Mouse (Mus musculus) kidney, adult 2 months (tissue): Measurements from ENCODE around the gene Usp46. TPM values are rescaled to one million over a fixed set of nuclear protein-coding genes. Genes with fewer than 3 reads are reported as not detected.

Source experiments
- DNase-seq: peaks from one replicate; pipeline ENCODE4 v3.0.0; 2021
- H3K27ac ChIP-seq: fragments of 200-500 bp; 2 replicates; pipeline ENCODE4 v1.5.1; 2012; ENCODE audit warnings: low read depth, low read length, control low read depth, inconsistent platforms; ENCODE audit not compliant: insufficient read depth
- H3K27me3 ChIP-seq: fragments of 200-500 bp; replicated peaks from 2 replicates; pipeline ENCODE4 v1.6.1; 2012; ENCODE audit warnings: mild to moderate bottlenecking, moderate library complexity, low read length, inconsistent platforms; ENCODE audit not compliant: control insufficient read depth, insufficient read depth
- H3K36me3 ChIP-seq: fragments of 200-500 bp; 2 replicates; pipeline ENCODE4 v1.6.1; 2012; ENCODE audit warnings: mild to moderate bottlenecking, moderate library complexity, low read length, inconsistent platforms; ENCODE audit not compliant: control insufficient read depth, insufficient read depth
- H3K4me1 ChIP-seq: fragments of 200-500 bp; 2 replicates; pipeline ENCODE4 v1.6.1; 2011; ENCODE audit warnings: low read length; ENCODE audit not compliant: control insufficient read depth, insufficient read depth
- H3K4me3 ChIP-seq: fragments of 200-500 bp; 2 replicates; pipeline ENCODE4 v1.5.1; 2011; ENCODE audit warnings: mild to moderate bottlenecking, low read depth, low read length, control low read depth; ENCODE audit not compliant: insufficient read depth
- CTCF ChIP-seq: fragments of 200-500 bp; conservative IDR thresholded peaks from 2 replicates; pipeline ENCODE4 v1.5.1; 2011; ENCODE audit warnings: low read depth, mild to moderate bottlenecking, control low read depth, low read length, moderate library complexity, mixed read lengths; ENCODE audit not compliant: insufficient read depth, insufficient read length
- POLR2A ChIP-seq: fragments of 200-500 bp; IDR thresholded peaks from one replicate; pipeline ENCODE4 v1.6.1; 2011; ENCODE audit warnings: low read depth, low read length, control low read depth
- WGBS: fragments of 180-500 bp; shearing (Covaris S2); methylation state at CpG from one replicate; pipeline ENCODE4 v1.1.7; 2018; 5-methylcytosine and 5-hydroxymethylcytosine counted together
- polyA plus RNA-seq: library from polyadenylated mRNA; depleted of rRNA; stranded (reverse); fragments of >200 nt; gene quantifications from 2 replicates; pipeline ENCODE4 v1.2.3, GENCODE M21; 2012

Usp46 gene
- polyA plus RNA-seq, 1 experiment: 9.1 TPM

DNA sequence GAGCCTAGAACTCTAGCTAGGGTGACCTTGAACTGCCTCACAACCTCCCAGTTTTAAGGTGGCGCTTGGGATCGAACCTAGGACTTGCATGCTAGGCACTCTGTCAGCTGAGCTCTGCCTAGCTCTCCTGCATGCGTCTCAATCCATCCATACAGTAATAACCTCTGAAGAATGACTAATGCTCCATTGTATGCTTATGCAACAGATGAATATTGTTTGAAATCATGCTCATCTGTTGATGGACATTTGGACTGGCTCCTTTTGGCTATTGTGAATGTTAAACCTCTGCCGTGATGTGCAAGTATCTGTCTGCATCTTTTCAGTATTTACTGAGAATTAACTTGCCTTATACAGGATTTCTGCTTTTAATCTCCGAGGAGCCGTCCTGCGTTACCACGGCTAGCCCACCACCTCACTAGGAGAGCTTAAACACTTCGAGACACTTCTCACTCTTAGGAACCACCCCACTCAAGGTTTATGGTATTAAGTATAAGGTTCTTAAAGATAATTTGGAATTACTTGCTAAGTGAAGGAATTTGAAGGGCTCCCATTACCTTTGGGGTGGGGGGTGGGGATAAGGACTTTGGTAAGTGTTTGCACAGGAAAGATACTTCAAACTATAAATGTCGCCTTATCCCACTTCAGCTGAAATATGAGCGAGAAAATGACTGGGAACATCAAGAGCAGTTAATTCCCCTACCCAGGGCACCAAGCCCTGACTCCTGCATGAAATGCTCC, 29.1 kb upstream of the Usp46 start:
- no peaks in the 10 kb centered on the region for H3K27me3 ChIP-seq
- peaks cover 7% of the 10 kb centered on the region; the same call in 1 of the 2 replicates for H3K4me1 ChIP-seq
- no peaks in the 10 kb centered on the region for H3K36me3 ChIP-seq
- H3K27ac ChIP-seq: no peak overlapping the region
- TF ChIP-seq CTCF (no peak), POLR2A (no peak)
- H3K4me3 ChIP-seq: no peak overlapping the region
- WGBS: 88% methylated on average over 11 of the region's 11 CpGs
- DNase-seq: no peak

DNA sequence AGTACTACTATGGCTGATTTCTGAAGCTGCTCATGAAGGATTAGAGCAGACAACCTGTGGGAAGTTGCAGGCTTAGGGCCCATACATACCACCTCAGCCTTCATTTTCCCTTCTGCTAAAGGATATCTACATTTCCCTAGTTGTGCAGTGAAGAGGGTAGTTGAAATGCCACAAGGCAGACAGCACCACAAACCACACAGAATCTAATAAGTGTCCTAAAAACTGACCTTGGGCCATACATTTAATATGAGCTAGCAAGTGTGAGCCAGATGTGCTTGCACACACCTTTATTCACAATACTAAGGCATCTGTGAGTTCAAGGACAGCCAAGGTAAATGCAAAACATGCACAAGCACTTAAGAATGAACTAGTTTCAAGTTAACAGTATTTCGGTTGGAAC, 27.8 kb upstream of the Usp46 start:
- H3K4me3 ChIP-seq: no peak overlapping the region
- peaks cover 7% of the 10 kb centered on the region; the same call in 1 of the 2 replicates for H3K4me1 ChIP-seq
- H3K27me3 ChIP-seq: no peaks in the 10 kb centered on the region
- TF ChIP-seq POLR2A: no peak
- TF ChIP-seq CTCF: no peak
- no peak for DNase-seq
- no peaks in the 10 kb centered on the region for H3K36me3 ChIP-seq
- 74% methylated on average over 1 of the region's 1 CpGs for WGBS
- no peak overlapping the region for H3K27ac ChIP-seq

DNA sequence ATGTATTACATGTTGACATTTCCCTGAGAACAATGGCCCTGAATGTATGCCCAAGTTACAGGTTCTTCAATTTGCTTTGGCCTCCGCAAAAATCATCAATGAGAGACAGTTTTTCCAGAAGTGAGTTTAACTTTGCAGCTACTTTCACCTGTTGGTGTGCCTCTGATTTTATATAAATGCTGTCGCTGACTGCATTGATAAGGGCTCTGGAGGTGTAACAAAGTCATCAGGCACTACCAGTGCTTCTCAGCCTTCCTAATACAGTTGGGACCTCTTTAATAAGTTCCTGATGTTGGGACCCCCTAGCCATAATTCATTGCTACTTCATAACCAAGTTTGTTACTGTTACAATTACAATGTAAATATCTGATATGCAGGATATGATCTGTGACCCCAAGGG, 27.4 kb upstream of the Usp46 start:
- Histone ChIP-seq H3K4me1 (peaks cover 7% of the 10 kb centered on the region; the same call in 1 of the 2 replicates), H3K4me3 (no peak overlapping the region), H3K27ac (no peak overlapping the region), H3K27me3 (no peaks in the 10 kb centered on the region), H3K36me3 (no peaks in the 10 kb centered on the region)
- 91% methylated on average over 2 of the region's 2 CpGs for WGBS
- DNase-seq: no peak
- TF ChIP-seq CTCF (no peak), POLR2A (no peak)

DNA sequence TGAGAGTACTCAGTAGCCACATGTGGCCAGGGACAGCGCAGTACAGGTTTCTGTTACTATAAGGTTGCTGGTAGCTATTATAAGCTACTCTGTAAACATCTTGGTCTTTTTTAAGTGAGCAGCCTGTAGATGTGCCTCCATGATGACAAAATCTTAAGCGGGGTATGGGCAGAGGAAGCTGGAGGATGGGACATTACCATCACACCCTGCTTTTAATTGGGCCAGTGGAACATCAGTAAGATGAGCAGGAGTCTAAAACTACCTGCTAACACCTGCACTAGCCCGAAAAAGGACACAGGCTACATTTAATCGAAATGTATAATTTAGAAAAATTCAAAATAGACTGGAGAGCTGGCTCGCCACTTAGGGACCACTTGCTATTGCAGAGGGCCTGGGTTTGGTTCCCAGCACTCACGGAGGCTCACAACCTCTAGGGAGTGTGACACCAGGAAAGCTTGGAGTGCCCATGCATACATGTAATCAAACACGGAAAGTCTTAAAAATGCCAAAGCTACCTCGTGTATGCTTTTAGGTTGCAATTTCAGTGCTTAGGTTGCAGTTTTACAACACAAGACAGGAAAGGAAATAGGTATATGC, 26.7 kb upstream of the Usp46 start:
- TF ChIP-seq CTCF (no peak), POLR2A (no peak)
- H3K4me1 ChIP-seq: peaks cover 7% of the 10 kb centered on the region; the same call in 1 of the 2 replicates
- WGBS: 90% methylated on average over 8 of the region's 8 CpGs
- H3K36me3 ChIP-seq: no peaks in the 10 kb centered on the region
- no peak overlapping the region for H3K27ac ChIP-seq
- no peak for DNase-seq
- H3K27me3 ChIP-seq: no peaks in the 10 kb centered on the region
- no peak overlapping the region for H3K4me3 ChIP-seq

DNA sequence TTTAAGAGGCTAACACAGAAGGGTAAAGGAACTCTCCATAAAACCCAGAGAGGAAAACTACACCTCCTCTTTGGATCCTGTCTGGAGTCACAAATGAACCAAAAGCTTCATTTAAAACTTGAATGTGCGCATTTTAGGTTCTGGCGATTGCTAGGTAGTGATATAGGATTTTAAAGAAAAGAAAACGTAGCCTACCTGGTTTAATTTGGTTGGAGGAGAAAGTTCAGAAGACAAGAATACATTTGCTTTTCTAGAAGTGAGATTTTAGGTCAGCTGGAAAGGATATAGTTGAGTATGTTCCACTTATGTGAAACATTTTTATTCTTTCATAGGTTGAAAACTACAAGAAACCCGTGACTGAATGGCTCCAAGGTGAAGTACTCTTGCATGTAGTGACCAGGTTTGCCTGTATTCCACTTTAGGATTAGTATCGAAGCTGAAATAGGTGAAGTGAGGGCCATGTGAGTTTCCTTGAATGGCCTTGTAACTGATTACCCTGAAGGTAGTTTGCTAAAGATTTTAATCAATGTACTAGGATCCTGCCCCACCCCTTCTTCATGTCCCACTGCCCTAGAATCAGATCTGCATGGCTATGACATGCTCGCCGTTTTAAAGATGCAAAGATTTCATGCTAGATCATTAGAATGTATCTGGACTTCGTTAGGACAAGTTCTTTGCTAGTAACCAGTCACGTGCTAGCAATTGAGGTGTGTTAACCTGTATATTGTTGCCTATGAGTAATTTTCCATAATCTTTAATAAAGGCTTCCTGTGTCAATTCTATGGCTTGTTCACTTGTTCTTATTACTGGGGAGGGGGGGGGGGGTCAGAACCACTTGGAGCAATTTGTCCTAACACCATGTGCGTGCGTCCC, 25.6 kb upstream of the Usp46 start:
- Histone ChIP-seq H3K4me1 (peaks cover 9% of the 10 kb centered on the region; the same call in 1 of the 2 replicates), H3K36me3 (no peaks in the 10 kb centered on the region), H3K4me3 (peak overlapping the region; percentile 95), H3K27ac (peak overlapping the region; percentile 94), H3K27me3 (no peaks in the 10 kb centered on the region)
- DNase-seq: peak; percentile 17
- TF ChIP-seq CTCF (no peak), POLR2A (no peak)
- WGBS: 28% methylated on average over 11 of the region's 11 CpGs

DNA sequence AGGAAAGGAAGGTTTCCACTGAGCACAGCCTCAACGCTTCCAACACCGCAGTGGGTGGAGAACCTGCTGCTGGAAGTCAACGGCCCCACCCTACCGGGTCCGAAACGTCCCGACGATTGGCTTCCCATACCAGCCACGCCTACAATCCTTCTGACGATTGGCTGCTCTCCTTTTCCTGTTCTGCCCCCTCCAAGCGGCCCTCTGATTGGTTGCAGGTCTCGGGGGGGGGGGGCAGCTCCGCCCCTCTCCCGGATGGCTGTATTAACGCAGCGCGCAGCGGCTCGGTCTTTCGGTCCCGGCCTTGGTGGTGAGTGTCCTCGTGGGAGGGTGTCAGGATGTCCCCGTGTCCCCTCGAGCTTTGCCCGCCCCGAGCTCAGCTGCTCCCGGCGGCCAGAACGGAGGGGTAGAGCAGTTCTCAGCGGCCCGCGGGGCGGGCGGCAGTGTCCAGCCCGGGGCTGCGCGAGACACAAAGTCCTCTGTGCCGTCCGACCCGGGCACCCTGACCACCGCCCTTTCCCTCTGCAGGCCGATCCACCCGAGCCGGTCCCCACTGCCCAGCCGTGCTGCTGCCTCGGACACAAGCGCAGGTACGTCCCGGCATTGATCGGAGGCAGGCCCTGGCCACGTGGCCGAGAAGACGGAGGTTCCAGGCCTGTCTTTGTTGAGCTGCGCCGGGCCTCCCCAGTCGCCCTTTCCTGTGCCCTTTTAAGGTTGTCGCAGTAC, 24.8 kb upstream of the Usp46 start:
- TF ChIP-seq POLR2A (peak; percentile 84), CTCF (no peak)
- peak overlapping the region; percentile 94 for H3K27ac ChIP-seq
- under 1% methylated on average over 57 of the region's 57 CpGs for WGBS

More for the DNA sequence above, 24.8 kb upstream of the Usp46 start:
- Histone ChIP-seq H3K27me3 (no peaks in the 10 kb centered on the region), H3K36me3 (no peaks in the 10 kb centered on the region), H3K4me3 (peak overlapping the region; percentile 95), H3K4me1 (peaks cover 9% of the 10 kb centered on the region; the same call in 1 of the 2 replicates)
- DNase-seq: peak; percentile 99
